7 mouse cellular contexts compared by ENCODE assay signal in genomic region chr10:127188465-127189115, GRCm38 (mm10). TPM values are rescaled to one million over a fixed set of nuclear protein-coding genes. Genes with fewer than 3 reads are reported as not detected.
DNase-seq lines count a peak whose midpoint lies in the region; ATAC-seq and TF ChIP-seq lines count a peak whose summit lies in the region.

No protein-coding gene starts in this region.

- H3K4me3 ChIP-seq in ES-Bruce4 (ENCODE audit: low read depth, low read length): peak overlapping the region; percentile 89
- peak overlapping the region; percentile 73 for H3K4me3 ChIP-seq in lung, embryonic 15.5 days

- H3K27ac ChIP-seq in ES-Bruce4 (ENCODE audit: insufficient read depth, low read length): no peak overlapping the region
- H3K27ac ChIP-seq in lung, embryonic 15.5 days: peak overlapping the region; percentile 95

- H3K9ac ChIP-seq in ES-Bruce4 (ENCODE audit: low read depth, poor library complexity, severe bottlenecking): peak overlapping the region; percentile 93
- peak overlapping the region; percentile 68 for H3K9ac ChIP-seq in lung, embryonic 15.5 days

- H3K4me2 ChIP-seq in lung, embryonic 15.5 days: peak overlapping the region; percentile 96

- H3K9me3 ChIP-seq in ES-Bruce4 (replicated peaks; ENCODE audit: control insufficient read depth, insufficient read depth, low read length, poor library complexity, severe bottlenecking): no peaks in the 10 kb centered on the region
- no peaks in the 10 kb centered on the region for H3K9me3 ChIP-seq in lung, embryonic 15.5 days

- TF ChIP-seq POLR2A in ES-Bruce4 (IDR thresholded peaks at IDR 0.05; ENCODE audit: insufficient read depth, low read length): no peak

- WGBS in lung, embryonic 15.5 days: under 1% methylated on average over 32 of the region's 46 CpGs

- H3K4me1 ChIP-seq in ES-Bruce4 (ENCODE audit: control insufficient read depth, insufficient read depth, low read length): peaks cover 6% of the 10 kb centered on the region
- H3K4me1 ChIP-seq in lung, embryonic 15.5 days: peaks cover 46% of the 10 kb centered on the region

- peak; percentile 81 for ATAC-seq in lung, embryonic 15.5 days (ENCODE audit: borderline replicate concordance, extremely low read depth, low FRiP score, low TSS enrichment)

- no peak for TF ChIP-seq CTCF in ES-Bruce4 (IDR thresholded peaks at IDR 0.05; ENCODE audit: low read depth, low read length)

- no peak for TF ChIP-seq EP300 in ES-Bruce4 (IDR thresholded peaks at IDR 0.05; ENCODE audit: insufficient read depth, low read depth, low read length)

- H3K27me3 ChIP-seq in ES-Bruce4 (ENCODE audit: control insufficient read depth, insufficient read depth, low read length, poor library complexity, severe bottlenecking): no peaks in the 10 kb centered on the region
- H3K27me3 ChIP-seq in lung, embryonic 15.5 days: peaks cover 22% of the 10 kb centered on the region

- H3K36me3 ChIP-seq in ES-Bruce4 (ENCODE audit: control insufficient read depth, insufficient read depth, low read length, poor library complexity, severe bottlenecking): no peaks in the 10 kb centered on the region
- H3K36me3 ChIP-seq in lung, embryonic 15.5 days: peaks cover 14% of the 10 kb centered on the region; the same call in 1 of the 2 replicates

- peak; percentile 10 to 38 for DNase-seq in B cell, adult 2 months
- peak; percentile 88 to 91 for DNase-seq in cerebellum, postnatal 10 days
- DNase-seq in gastrocnemius, adult 18-20 months (ENCODE audit: low spot score): peak; percentile 44
- peak; percentile 63 for DNase-seq in induced T-regulatory cell, adult 2 months (ENCODE audit: low read depth)
- peak; percentile 66 for DNase-seq in right cerebral cortex, postnatal 25 days

RNA-seq across cellular contexts. Expression of gene Arhgef25, which starts 1.3 kb away (rescaled TPM):
- 50.9 and 54.3 TPM in 2 replicates for polyA plus RNA-seq in ES-Bruce4 (2011; ENCODE audit: insufficient read depth, insufficient read length, low read depth, missing spikeins)
- total RNA-seq in gastrocnemius, adult 18-20 months (2021): 1 to 10 TPM; 7.4 to 9.5 TPM
- 55.4 and 59.0 TPM in 2 replicates for polyA plus RNA-seq in lung, embryonic 15.5 days (2015; fragmentation: Nextera tagmentation; extraction: Ambion mirVana)

RNA-seq across cellular contexts. Expression of gene Dtx3, which starts 6.9 kb away (rescaled TPM):
- 49.8 and 50.8 TPM in 2 replicates for polyA plus RNA-seq in ES-Bruce4 (2011; ENCODE audit: insufficient read depth, insufficient read length, low read depth, missing spikeins)
- total RNA-seq in gastrocnemius, adult 18-20 months (2021): 10 to 100 TPM; 20.0 to 27.3 TPM
- polyA plus RNA-seq in lung, embryonic 15.5 days (2015; fragmentation: Nextera tagmentation; extraction: Ambion mirVana): 73.9 and 82.6 TPM in 2 replicates

RNA-seq across cellular contexts. Expression of gene Slc26a10, which starts 8.1 kb away (rescaled TPM):
- 24.6 and 35.2 TPM in 2 replicates for polyA plus RNA-seq in ES-Bruce4 (2011; ENCODE audit: insufficient read depth, insufficient read length, low read depth, missing spikeins)
- total RNA-seq in gastrocnemius, adult 18-20 months (2021): 1 to 10 TPM; 1.6 to 2.9 TPM
- polyA plus RNA-seq in lung, embryonic 15.5 days (2015; fragmentation: Nextera tagmentation; extraction: Ambion mirVana): 0.86 and 0.93 TPM in 2 replicates

RNA-seq across cellular contexts. Expression of gene Pip4k2c, which starts 22.8 kb away (rescaled TPM):
- polyA plus RNA-seq in ES-Bruce4 (2011; ENCODE audit: insufficient read depth, insufficient read length, low read depth, missing spikeins): 36.7 and 39.2 TPM in 2 replicates
- 1 to 10 TPM; 7.4 to 8.2 TPM for total RNA-seq in gastrocnemius, adult 18-20 months (2021)
- polyA plus RNA-seq in lung, embryonic 15.5 days (2015; fragmentation: Nextera tagmentation; extraction: Ambion mirVana): 24.4 and 27.2 TPM in 2 replicates

RNA-seq across cellular contexts. Expression of gene B4galnt1, which starts 23.6 kb away (rescaled TPM):
- polyA plus RNA-seq in ES-Bruce4 (2011; ENCODE audit: insufficient read depth, insufficient read length, low read depth, missing spikeins): 7.7 and 9.5 TPM in 2 replicates
- under 1 TPM; 0.39 to 0.93 TPM for total RNA-seq in gastrocnemius, adult 18-20 months (2021)
- polyA plus RNA-seq in lung, embryonic 15.5 days (2015; fragmentation: Nextera tagmentation; extraction: Ambion mirVana): 2.8 and 3.6 TPM in 2 replicates

Comparison
In these comparisons a context has a peak if more than half of its experiments do, and no peak if none do; other contexts are left out.
1. DNase-seq: peak in every context shown above with its lines; median percentile 90 in cerebellum, postnatal 10 days; 66 in right cerebral cortex, postnatal 25 days; 63 in induced T-regulatory cell, adult 2 months; 44 in gastrocnemius, adult 18-20 months; 24 in B cell, adult 2 months.
2. RNA of gene Slc26a10, which starts 8.1 kb away (polyA plus RNA-seq): 24.6 to 35.2 TPM in ES-Bruce4; 0.86 to 0.93 TPM in lung, embryonic 15.5 days; every median in the first group is over 10 times any median in the second.